Mouse (Mus musculus) brain, embryonic 14.5 days (tissue): ENCODE results near the gene Slc5a10.

ENCODE experiments used
- CTCF ChIP-seq: fragments of 200-500 bp; IDR thresholded peaks from 2 replicates; pipeline ENCODE4 v1.5.1; 2012; ENCODE audit warnings: inconsistent platforms, mild to moderate bottlenecking, moderate library complexity, borderline replicate concordance; ENCODE audit not compliant: insufficient read depth, insufficient read length; ENCODE audit errors: extremely low read depth
- POLR2A ChIP-seq: fragments of 200-500 bp; IDR thresholded peaks from 2 replicates; pipeline ENCODE4 v1.6.1; 2012; ENCODE audit warnings: mild to moderate bottlenecking, inconsistent platforms, borderline replicate concordance; ENCODE audit not compliant: poor library complexity, insufficient read depth, insufficient read length, severe bottlenecking; ENCODE audit errors: extremely low read depth

DNA sequence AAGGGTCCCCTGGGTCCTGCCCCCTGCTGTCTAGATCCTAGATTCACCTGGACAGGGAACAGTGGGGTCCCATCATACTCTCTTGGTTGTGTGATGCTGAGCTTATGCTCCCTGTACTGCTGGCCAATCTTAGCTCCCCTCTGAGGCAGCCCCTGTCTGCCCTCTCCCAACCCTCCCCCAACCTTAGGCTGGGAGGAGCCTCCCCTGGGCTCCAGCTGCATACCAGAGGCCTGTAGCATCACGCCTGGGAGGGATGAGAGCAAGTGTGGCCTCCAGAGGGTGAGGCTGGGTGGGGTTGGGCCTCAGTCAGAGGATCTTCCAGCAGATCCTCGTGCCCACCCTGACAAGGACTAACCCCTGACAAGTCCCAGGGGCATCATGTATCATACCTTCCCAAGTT is 33.0 kb downstream of the Slc5a10 start:
- TF ChIP-seq CTCF (no peak), POLR2A (no peak)
